Mouse (Mus musculus): ENCODE data around the gene Psmb7.

DNA sequence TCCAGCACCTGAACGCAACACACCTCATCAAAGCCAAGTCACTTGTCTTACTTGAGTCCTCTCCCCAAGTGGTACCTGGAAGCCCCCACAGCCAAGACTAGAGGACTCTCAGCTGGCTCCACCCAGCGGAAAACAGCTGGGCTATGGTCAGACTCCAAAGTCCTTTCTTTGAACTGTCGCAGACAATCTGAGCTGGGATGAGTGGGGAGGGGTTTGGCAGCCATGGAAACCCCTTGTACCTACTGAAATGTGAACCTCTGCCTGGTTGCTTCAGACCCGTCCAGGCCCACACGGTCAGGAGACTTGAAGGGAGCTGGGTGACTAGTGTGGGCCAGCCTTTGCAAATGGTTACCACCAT is 58.5 kb downstream of the Psmb7 start:
- TF ChIP-seq POLR2A (IDR thresholded peaks at IDR 0.05; ENCODE audit: control insufficient read depth, low read depth, low read length) (no peak), CTCF (IDR thresholded peaks at IDR 0.05; ENCODE audit: control insufficient read depth, insufficient read depth, insufficient replicate concordance, low read depth, low read length) (no peak)
